Mouse (Mus musculus): ENCODE data around the gene Dnajc16. TPM values are rescaled to one million over a fixed set of nuclear protein-coding genes. Genes with fewer than 3 reads are reported as not detected.

Gene Dnajc16
- polyA plus RNA-seq (2012; ENCODE audit: insufficient read depth, insufficient read length, missing spikeins): 11.4 and 12.2 TPM in 2 replicates

- TF ChIP-seq CTCF (IDR thresholded peaks at IDR 0.05; ENCODE audit: low read depth, low read length) (no peak), POLR2A (IDR thresholded peaks at IDR 0.05; ENCODE audit: borderline replicate concordance, low read depth, low read length) (no peak)
- Histone ChIP-seq H3K4me3 (ENCODE audit: insufficient read depth, low read length) (peak within 1 kb of the TSS; percentile 75), H3K27ac (ENCODE audit: insufficient read depth, low read depth, low read length) (peak within 1 kb of the TSS; percentile 78), H3K4me1 (ENCODE audit: control insufficient read depth, insufficient read depth, low read length) (peaks cover 22% of the 10 kb centered on the region)
Measured at GRCm38 (mm10) chr4:141790524-141790990, at the start of gene Dnajc16. TSS of gene Dnajc16 (minus strand) at chr4:141790931.

GRCm38 (mm10) chr4:141834536-141835095 is 43.9 kb upstream of the Dnajc16 start:
- Histone ChIP-seq H3K4me1 (ENCODE audit: control insufficient read depth, insufficient read depth, low read length) (peaks cover 12% of the 10 kb centered on the region), H3K4me3 (ENCODE audit: insufficient read depth, low read length) (no peak overlapping the region)

GRCm38 (mm10) chr4:141833911-141834310 is 43.2 kb upstream of the Dnajc16 start:
- Histone ChIP-seq H3K4me1 (ENCODE audit: control insufficient read depth, insufficient read depth, low read length) (peaks cover 12% of the 10 kb centered on the region), H3K4me3 (ENCODE audit: insufficient read depth, low read length) (no peak overlapping the region), H3K27ac (ENCODE audit: insufficient read depth, low read depth, low read length) (no peak overlapping the region)
- TF ChIP-seq CTCF (IDR thresholded peaks at IDR 0.05; ENCODE audit: low read depth, low read length): no peak
- TF ChIP-seq POLR2A (IDR thresholded peaks at IDR 0.05; ENCODE audit: borderline replicate concordance, low read depth, low read length): no peak

More at GRCm38 (mm10) chr4:141834536-141835095, 43.9 kb upstream of the Dnajc16 start:
- TF ChIP-seq CTCF (IDR thresholded peaks at IDR 0.05; ENCODE audit: low read depth, low read length) (no peak), POLR2A (IDR thresholded peaks at IDR 0.05; ENCODE audit: borderline replicate concordance, low read depth, low read length) (no peak)
- H3K27ac ChIP-seq (ENCODE audit: insufficient read depth, low read depth, low read length): no peak overlapping the region

GRCm38 (mm10) chr4:141831361-141831760 is 40.6 kb upstream of the Dnajc16 start:
- Histone ChIP-seq H3K4me1 (ENCODE audit: control insufficient read depth, insufficient read depth, low read length) (peaks cover 12% of the 10 kb centered on the region), H3K4me3 (ENCODE audit: insufficient read depth, low read length) (no peak overlapping the region), H3K27ac (ENCODE audit: insufficient read depth, low read depth, low read length) (no peak overlapping the region)
- TF ChIP-seq CTCF (IDR thresholded peaks at IDR 0.05; ENCODE audit: low read depth, low read length) (no peak), POLR2A (IDR thresholded peaks at IDR 0.05; ENCODE audit: borderline replicate concordance, low read depth, low read length) (no peak)

- Histone ChIP-seq H3K4me3 (ENCODE audit: insufficient read depth, low read length) (no peak overlapping the region), H3K4me1 (ENCODE audit: control insufficient read depth, insufficient read depth, low read length) (peaks cover 12% of the 10 kb centered on the region), H3K27ac (ENCODE audit: insufficient read depth, low read depth, low read length) (no peak overlapping the region)
- TF ChIP-seq CTCF (IDR thresholded peaks at IDR 0.05; ENCODE audit: low read depth, low read length) (no peak), POLR2A (IDR thresholded peaks at IDR 0.05; ENCODE audit: borderline replicate concordance, low read depth, low read length) (no peak)
Measured at GRCm38 (mm10) chr4:141830381-141830780, 39.6 kb upstream of the Dnajc16 start.

- H3K27ac ChIP-seq (ENCODE audit: insufficient read depth, low read depth, low read length): no peak overlapping the region
- no peak for TF ChIP-seq CTCF (IDR thresholded peaks at IDR 0.05; ENCODE audit: low read depth, low read length)
- no peak for TF ChIP-seq POLR2A (IDR thresholded peaks at IDR 0.05; ENCODE audit: borderline replicate concordance, low read depth, low read length)
- no peaks in the 10 kb centered on the region; the same call in 1 of the 2 replicates for H3K4me1 ChIP-seq (ENCODE audit: control insufficient read depth, insufficient read depth, low read length)
- H3K4me3 ChIP-seq (ENCODE audit: insufficient read depth, low read length): no peak overlapping the region
Measured at GRCm38 (mm10) chr4:141828177-141828576, 37.4 kb upstream of the Dnajc16 start.

- H3K27ac ChIP-seq (ENCODE audit: insufficient read depth, low read depth, low read length): no peak overlapping the region
- TF ChIP-seq CTCF (IDR thresholded peaks at IDR 0.05; ENCODE audit: low read depth, low read length) (no peak), POLR2A (IDR thresholded peaks at IDR 0.05; ENCODE audit: borderline replicate concordance, low read depth, low read length) (no peak)
- H3K4me1 ChIP-seq (ENCODE audit: control insufficient read depth, insufficient read depth, low read length): peaks cover 3% of the 10 kb centered on the region
- H3K4me3 ChIP-seq (ENCODE audit: insufficient read depth, low read length): no peak overlapping the region
Measured at GRCm38 (mm10) chr4:141827401-141827800, 36.7 kb upstream of the Dnajc16 start.

GRCm38 (mm10) chr4:141826060-141826459 is 35.3 kb upstream of the Dnajc16 start, which contains the start of gene Cela2a:
TSS of gene Cela2a (minus strand) at chr4:141826160.
- H3K4me1 ChIP-seq (ENCODE audit: control insufficient read depth, insufficient read depth, low read length): peaks cover 3% of the 10 kb centered on the region
- no peak within 1 kb of the TSS for H3K4me3 ChIP-seq (ENCODE audit: insufficient read depth, low read length)
- TF ChIP-seq CTCF (IDR thresholded peaks at IDR 0.05; ENCODE audit: low read depth, low read length) (no peak), POLR2A (IDR thresholded peaks at IDR 0.05; ENCODE audit: borderline replicate concordance, low read depth, low read length) (no peak)
- no peak within 1 kb of the TSS for H3K27ac ChIP-seq (ENCODE audit: insufficient read depth, low read depth, low read length)

GRCm38 (mm10) chr4:141822979-141823378 is 32.2 kb upstream of the Dnajc16 start:
- Histone ChIP-seq H3K4me1 (ENCODE audit: control insufficient read depth, insufficient read depth, low read length) (peaks cover 3% of the 10 kb centered on the region), H3K27ac (ENCODE audit: insufficient read depth, low read depth, low read length) (no peak overlapping the region), H3K4me3 (ENCODE audit: insufficient read depth, low read length) (no peak overlapping the region)
- TF ChIP-seq POLR2A (IDR thresholded peaks at IDR 0.05; ENCODE audit: borderline replicate concordance, low read depth, low read length): no peak
- TF ChIP-seq CTCF (IDR thresholded peaks at IDR 0.05; ENCODE audit: low read depth, low read length): no peak

GRCm38 (mm10) chr4:141822089-141822488 is 31.4 kb upstream of the Dnajc16 start:
- H3K4me3 ChIP-seq (ENCODE audit: insufficient read depth, low read length): no peak overlapping the region
- peaks cover 3% of the 10 kb centered on the region for H3K4me1 ChIP-seq (ENCODE audit: control insufficient read depth, insufficient read depth, low read length)
- TF ChIP-seq CTCF (IDR thresholded peaks at IDR 0.05; ENCODE audit: low read depth, low read length) (no peak), POLR2A (IDR thresholded peaks at IDR 0.05; ENCODE audit: borderline replicate concordance, low read depth, low read length) (no peak)
- H3K27ac ChIP-seq (ENCODE audit: insufficient read depth, low read depth, low read length): no peak overlapping the region
